Mouse (Mus musculus) embryonic fibroblast, embryonic 13.5 days (primary cell): ENCODE data around the gene Ip6k1.

Experiments
- CTCF ChIP-seq: IDR thresholded peaks from 2 replicates; pipeline ENCODE4 v1.5.1; 2011; ENCODE audit warnings: mild to moderate bottlenecking, control low read depth, low read length, moderate library complexity, borderline replicate concordance; ENCODE audit not compliant: insufficient read depth
- POLR2A ChIP-seq: IDR thresholded peaks from 2 replicates; pipeline ENCODE4 v1.6.1; 2011; ENCODE audit warnings: low read depth, mild to moderate bottlenecking, control low read depth, low read length, moderate library complexity

- TF ChIP-seq POLR2A (no peak), CTCF (no peak)
Observed at GRCm38 (mm10) chr9:107971690-107972541, 30.4 kb upstream of the Ip6k1 start.
